Mouse (Mus musculus) limb, embryonic 14.5 days (tissue): ENCODE data around the gene Ccdc141. TPM values are rescaled to one million over a fixed set of nuclear protein-coding genes. Genes with fewer than 3 reads are reported as not detected.

Experiments used
- ATAC-seq: fragments of 200-750 bp; cut with Nextera tagmentation; 2 replicates; pipeline ENCODE4 v1.8.0; 2017; ENCODE audit warnings: low read depth, moderate number of reproducible peaks, moderate TSS enrichment; ENCODE audit not compliant: low FRiP score
- DNase-seq: peaks from one replicate; pipeline ENCODE4 v3.0.0-alpha.2; 2015; ENCODE audit warnings: low spot score
- H3K27ac ChIP-seq: fragments of 300-500 bp; sonication (generic); replicated peaks from 2 replicates; pipeline ENCODE4 v1.5.1; 2014; ENCODE audit warnings: low read depth, mild to moderate bottlenecking, low read length, moderate library complexity, mixed read lengths
- H3K27me3 ChIP-seq: fragments of 300-500 bp; sonication (generic); 2 replicates; pipeline ENCODE4 v1.6.1; 2014; ENCODE audit warnings: low read length, mixed read lengths; ENCODE audit not compliant: control insufficient read depth, insufficient read depth
- H3K36me3 ChIP-seq: fragments of 300-500 bp; sonication (generic); 2 replicates; pipeline ENCODE4 v1.6.1; 2014; ENCODE audit warnings: mild to moderate bottlenecking, low read length, moderate library complexity, mixed read lengths; ENCODE audit not compliant: control insufficient read depth, insufficient read depth
- H3K4me1 ChIP-seq: fragments of 300-500 bp; sonication (generic); 2 replicates; pipeline ENCODE4 v1.6.1; 2014; ENCODE audit warnings: antibody characterized with exemption, low read length, mixed read lengths; ENCODE audit not compliant: control insufficient read depth, insufficient read depth
- H3K4me2 ChIP-seq: fragments of 300-500 bp; sonication (generic); replicated peaks from 2 replicates; pipeline ENCODE4 v1.6.1; 2014; ENCODE audit warnings: low read depth, mild to moderate bottlenecking, low read length, moderate library complexity; ENCODE audit not compliant: severe bottlenecking
- H3K4me3 ChIP-seq: fragments of 300-500 bp; sonication (generic); replicated peaks from 2 replicates; pipeline ENCODE4 v1.5.1; 2014; ENCODE audit warnings: low read length
- H3K9ac ChIP-seq: fragments of 300-500 bp; sonication (generic); 2 replicates; pipeline ENCODE4 v1.6.1; 2014; ENCODE audit warnings: mild to moderate bottlenecking, low read depth, low read length, moderate library complexity; ENCODE audit not compliant: severe bottlenecking
- H3K9me3 ChIP-seq: fragments of 300-500 bp; sonication (generic); 2 replicates; pipeline ENCODE4 v1.6.1; 2016; ENCODE audit warnings: low read length; ENCODE audit not compliant: control insufficient read depth
- POLR2A ChIP-seq: fragments of 200-500 bp; IDR thresholded peaks from 2 replicates; pipeline ENCODE4 v1.8.0; 2012; ENCODE audit warnings: inconsistent platforms, mild to moderate bottlenecking, moderate library complexity, borderline replicate concordance; ENCODE audit not compliant: insufficient read depth, insufficient read length; ENCODE audit errors: extremely low read depth
- WGBS: fragments of 180-500 bp; shearing (Covaris S2); extraction: QIAGEN DNeasy Blood & Tissue Kit; methylation state at CpG from one replicate; pipeline ENCODE4 v1.1.7; 2014; 5-methylcytosine and 5-hydroxymethylcytosine counted together
- polyA plus RNA-seq, 2 experiments: library from polyadenylated mRNA; depleted of rRNA in 1 of 2; stranded (reverse) in 1 of 2; unstranded in 1 of 2; fragments of >200 nt; fragmentation: Nextera tagmentation in 1 of 2; extraction: Ambion mirVana in 1 of 2; gene quantifications; 2 replicates each; pipeline versions ENCODE4 v1.2.1 to v1.2.3; 2012 to 2014

The Ccdc141 gene
- polyA plus RNA-seq, 2 experiments: 8.9 to 14.5 TPM

DNA sequence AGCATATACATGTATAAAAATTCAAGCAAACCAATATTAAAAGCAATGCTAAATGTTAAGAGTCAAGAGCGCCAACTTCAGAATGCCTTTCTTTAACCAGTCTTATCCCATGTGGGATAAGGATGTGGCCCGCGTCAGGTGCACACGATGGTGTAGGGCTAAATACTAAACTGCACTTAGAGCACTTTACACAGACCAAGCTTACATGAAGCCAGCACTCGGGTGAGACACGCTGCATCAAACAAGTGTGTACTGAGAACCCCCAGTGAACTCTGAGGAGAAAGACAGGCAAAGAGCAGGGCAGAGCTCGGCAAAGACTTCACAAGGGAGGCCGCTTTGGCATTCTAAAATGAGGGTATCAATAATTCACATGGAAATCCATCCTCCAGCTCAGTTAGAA is 19.2 kb downstream of the Ccdc141 start:
- Histone ChIP-seq H3K27ac (no peak overlapping the region), H3K27me3 (no peaks in the 10 kb centered on the region), H3K9ac (no peak overlapping the region), H3K4me3 (no peak overlapping the region), H3K4me1 (no peaks in the 10 kb centered on the region), H3K9me3 (no peaks in the 10 kb centered on the region), H3K36me3 (no peaks in the 10 kb centered on the region), H3K4me2 (no peak overlapping the region)
- DNase-seq: no peak
- WGBS: 96% methylated on average over 8 of the region's 8 CpGs
- TF ChIP-seq POLR2A: no peak
- ATAC-seq: no peak

DNA sequence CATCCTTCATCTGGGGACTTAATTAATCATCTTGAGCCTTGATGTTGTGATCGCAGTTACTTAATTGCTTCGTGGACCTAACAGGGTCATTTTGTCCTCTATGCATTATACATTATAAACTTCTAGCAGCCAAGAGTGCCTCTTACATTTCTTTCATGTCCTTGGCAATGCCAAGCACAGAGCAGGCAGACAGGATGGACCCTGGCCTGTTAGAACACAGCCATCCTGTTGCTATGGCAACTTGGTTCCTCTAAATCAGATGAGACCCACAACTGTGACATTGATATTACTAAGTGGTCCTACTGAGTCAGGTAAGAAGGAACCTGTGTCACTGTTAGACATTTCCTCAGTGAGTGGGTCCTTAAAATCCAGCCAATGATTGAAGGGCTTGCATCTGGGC is 20.9 kb downstream of the Ccdc141 start:
- H3K27ac ChIP-seq: no peak overlapping the region
- H3K4me2 ChIP-seq: no peak overlapping the region
- H3K9ac ChIP-seq: no peak overlapping the region
- 57% methylated on average over 2 of the region's 2 CpGs for WGBS
- DNase-seq (no peak), ATAC-seq (no peak)
- no peaks in the 10 kb centered on the region for H3K36me3 ChIP-seq
- no peak for TF ChIP-seq POLR2A
- no peaks in the 10 kb centered on the region for H3K4me1 ChIP-seq
- no peaks in the 10 kb centered on the region for H3K9me3 ChIP-seq
- H3K4me3 ChIP-seq: no peak overlapping the region
- no peaks in the 10 kb centered on the region for H3K27me3 ChIP-seq

- H3K36me3 ChIP-seq: no peaks in the 10 kb centered on the region
- no peak for ATAC-seq
- WGBS: 42% methylated on average over 4 of the region's 4 CpGs
- H3K4me3 ChIP-seq: no peak overlapping the region
- no peak for TF ChIP-seq POLR2A
- H3K4me1 ChIP-seq: no peaks in the 10 kb centered on the region
- no peaks in the 10 kb centered on the region for H3K27me3 ChIP-seq
- no peak overlapping the region for H3K27ac ChIP-seq
- no peak overlapping the region for H3K9ac ChIP-seq
- no peaks in the 10 kb centered on the region for H3K9me3 ChIP-seq
- H3K4me2 ChIP-seq: no peak overlapping the region
- DNase-seq: no peak
Observed at GRCm38 (mm10) chr2:77148215-77148614, 22.2 kb downstream of the Ccdc141 start.

DNA sequence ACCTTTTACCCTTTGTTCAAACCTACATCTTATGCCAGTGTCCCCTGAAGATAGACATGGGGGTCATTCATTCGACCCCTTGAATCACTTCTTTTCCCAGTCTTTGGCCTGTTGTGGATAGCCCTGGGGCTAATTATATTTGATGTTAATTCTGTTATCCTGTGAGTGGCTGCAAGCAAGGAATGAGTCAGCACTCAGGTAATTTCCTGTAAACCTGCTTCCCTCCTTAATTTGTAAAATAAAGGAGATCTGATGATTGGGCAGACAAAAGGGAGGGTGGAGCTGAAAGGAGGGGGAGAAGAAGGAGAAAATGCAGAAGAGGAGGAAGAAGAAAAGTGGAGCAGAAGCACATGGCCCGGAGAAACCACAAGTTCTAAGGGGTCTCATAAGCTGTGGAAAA is 23.5 kb downstream of the Ccdc141 start:
- H3K9ac ChIP-seq: no peak overlapping the region
- TF ChIP-seq POLR2A: no peak
- H3K36me3 ChIP-seq: no peaks in the 10 kb centered on the region
- no peaks in the 10 kb centered on the region for H3K9me3 ChIP-seq
- no peaks in the 10 kb centered on the region for H3K27me3 ChIP-seq
- no peak overlapping the region for H3K4me2 ChIP-seq
- ATAC-seq (no peak), DNase-seq (no peak)
- H3K27ac ChIP-seq: no peak overlapping the region
- no peak overlapping the region for H3K4me3 ChIP-seq
- no peaks in the 10 kb centered on the region for H3K4me1 ChIP-seq
- 63% methylated on average over 2 of the region's 2 CpGs for WGBS

DNA sequence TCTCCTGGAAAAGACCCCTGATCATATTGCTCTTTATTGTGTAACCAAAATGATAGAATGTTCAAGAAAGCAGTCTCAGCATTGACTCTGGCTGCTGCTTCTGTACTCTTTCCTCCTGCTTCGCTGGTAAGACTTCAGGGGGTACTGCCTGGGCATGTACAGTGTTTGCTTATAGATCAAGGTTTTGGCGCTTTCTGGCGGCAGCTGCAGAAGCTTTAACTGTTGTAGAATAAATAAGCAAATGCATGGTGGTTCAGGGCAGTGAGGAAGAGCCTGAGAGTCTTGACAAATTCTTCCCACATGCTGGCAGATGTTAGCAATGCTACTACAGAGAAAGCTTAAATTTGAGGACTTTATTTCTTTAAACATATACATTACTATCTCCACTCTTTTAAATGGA is 24.1 kb downstream of the Ccdc141 start:
- no peaks in the 10 kb centered on the region for H3K4me1 ChIP-seq
- DNase-seq (no peak), ATAC-seq (no peak)
- H3K27me3 ChIP-seq: no peaks in the 10 kb centered on the region
- no peaks in the 10 kb centered on the region for H3K9me3 ChIP-seq
- H3K4me3 ChIP-seq: no peak overlapping the region
- TF ChIP-seq POLR2A: no peak
- H3K27ac ChIP-seq: no peak overlapping the region
- WGBS: 67% methylated on average over 3 of the region's 3 CpGs
- H3K36me3 ChIP-seq: no peaks in the 10 kb centered on the region
- H3K4me2 ChIP-seq: no peak overlapping the region
- H3K9ac ChIP-seq: no peak overlapping the region

GRCm38 (mm10) chr2:77143536-77143935 is 26.9 kb downstream of the Ccdc141 start:
- Histone ChIP-seq H3K4me1 (no peaks in the 10 kb centered on the region), H3K4me3 (no peak overlapping the region), H3K9ac (no peak overlapping the region), H3K27me3 (no peaks in the 10 kb centered on the region), H3K9me3 (no peaks in the 10 kb centered on the region), H3K36me3 (no peaks in the 10 kb centered on the region), H3K4me2 (no peak overlapping the region), H3K27ac (no peak overlapping the region)
- DNase-seq (no peak), ATAC-seq (no peak)
- 58% methylated on average over 6 of the region's 6 CpGs for WGBS
- TF ChIP-seq POLR2A: no peak
